Mouse (Mus musculus) thymus, postnatal 25 days (tissue): ENCODE measurements at regions not wholly inside any gene's neighbourhood (a gene's known extent, or its start where the extent isn't known, plus 50 kb on each side); places are given as distances from the start of the nearest gene placed in this dataset.

Source experiments
- DNase-seq: peaks from one replicate; pipeline ENCODE4 v3.0.0; 2022

DNA sequence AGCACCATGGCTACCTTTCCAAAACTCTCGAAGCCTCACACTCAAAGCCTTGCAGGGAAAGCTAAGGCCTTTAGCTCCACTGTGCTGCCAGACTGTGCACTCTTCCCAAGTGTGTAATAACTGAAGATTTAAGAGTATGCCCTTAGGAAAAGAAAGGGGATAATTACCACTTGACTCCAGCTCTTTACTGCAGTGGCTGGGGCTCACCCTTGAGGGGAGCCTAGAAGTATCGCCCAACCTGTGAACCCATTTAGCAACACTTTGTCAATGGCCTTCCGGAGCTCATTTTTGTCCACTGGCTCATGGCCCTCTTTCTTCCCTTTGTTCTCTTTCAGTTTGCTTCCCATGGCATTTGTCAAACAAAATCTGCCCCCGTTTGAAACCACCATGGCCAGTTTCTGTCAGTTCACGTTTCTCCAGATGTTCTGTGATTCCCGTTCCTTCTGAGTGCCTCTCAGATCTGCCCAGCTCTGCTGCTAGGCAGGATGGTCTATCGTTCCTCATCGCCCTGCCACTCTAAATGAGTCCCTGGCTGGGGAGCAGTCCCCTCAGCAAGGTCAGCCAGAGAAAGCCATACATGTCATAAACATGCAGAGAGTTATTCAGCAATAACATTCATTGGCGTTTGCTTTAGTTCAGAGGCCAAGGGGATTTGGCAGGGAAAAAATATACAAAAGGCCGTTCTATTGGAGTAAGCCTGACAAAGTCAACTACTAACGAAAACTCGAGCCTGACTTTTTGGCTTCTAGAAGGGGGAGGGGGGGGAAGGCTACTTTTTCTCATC, 80.9 kb upstream of the Nckap5 start:
- DNase-seq = no peak

DNA sequence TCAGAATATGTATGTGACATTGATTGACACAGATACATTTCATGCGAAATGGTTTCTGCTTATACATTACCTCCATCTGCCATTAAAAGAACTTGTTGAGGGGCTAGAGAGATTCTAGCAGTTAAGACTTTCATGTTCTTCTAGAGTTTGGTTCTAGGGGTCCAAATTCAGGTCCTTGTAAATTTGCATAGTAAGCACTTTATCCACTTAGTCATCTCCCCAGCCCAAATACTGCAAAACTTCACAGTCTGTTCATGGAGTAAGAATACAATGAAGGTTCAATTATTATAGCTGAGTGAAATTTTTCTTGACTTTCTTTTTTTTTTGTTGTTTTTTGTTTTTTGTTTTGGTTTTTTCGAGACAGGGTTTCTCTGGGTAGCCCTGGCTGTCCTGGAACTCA, 76.8 kb upstream of the Nckap5 start:
- DNase-seq = no peak

DNA sequence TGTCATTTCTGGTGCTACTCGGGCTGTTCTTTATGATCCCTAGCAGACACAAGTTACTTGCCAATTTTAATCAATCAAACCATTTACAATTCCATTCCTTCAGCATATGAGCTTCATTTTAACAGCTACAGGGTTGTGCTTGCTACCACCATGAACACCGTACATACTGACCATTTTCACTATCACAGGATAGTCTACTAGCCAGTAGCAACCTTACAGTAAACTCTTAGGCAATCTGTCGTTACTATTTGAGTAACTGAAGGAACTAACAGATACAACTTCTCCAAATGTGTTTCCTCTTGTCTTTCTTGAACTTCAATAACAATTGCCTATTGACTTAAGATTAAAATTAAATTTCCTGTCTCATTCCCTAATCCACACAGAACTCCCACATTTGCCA, 67.9 kb upstream of the Nckap5 start:
- no peak for DNase-seq

DNA sequence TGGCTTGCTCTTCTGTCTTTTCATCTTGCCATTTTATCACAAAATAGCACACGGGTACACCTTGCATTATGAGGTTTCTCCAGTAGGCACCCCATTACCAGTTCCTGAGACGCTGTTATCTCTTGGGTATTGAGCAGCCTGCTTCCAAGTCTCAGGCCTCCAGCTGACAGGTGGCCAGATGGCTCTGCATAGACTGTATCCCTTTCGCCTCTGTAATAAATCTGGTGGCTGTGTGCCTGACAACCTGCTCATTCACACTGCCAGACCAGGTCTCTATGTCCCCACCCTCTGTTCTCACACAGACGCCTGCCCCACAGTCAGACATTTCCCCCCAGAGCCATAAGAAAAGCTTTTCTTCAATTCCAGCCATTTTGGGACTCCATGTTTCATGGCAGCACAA, 66.3 kb upstream of the Nckap5 start:
- DNase-seq = no peak

DNA sequence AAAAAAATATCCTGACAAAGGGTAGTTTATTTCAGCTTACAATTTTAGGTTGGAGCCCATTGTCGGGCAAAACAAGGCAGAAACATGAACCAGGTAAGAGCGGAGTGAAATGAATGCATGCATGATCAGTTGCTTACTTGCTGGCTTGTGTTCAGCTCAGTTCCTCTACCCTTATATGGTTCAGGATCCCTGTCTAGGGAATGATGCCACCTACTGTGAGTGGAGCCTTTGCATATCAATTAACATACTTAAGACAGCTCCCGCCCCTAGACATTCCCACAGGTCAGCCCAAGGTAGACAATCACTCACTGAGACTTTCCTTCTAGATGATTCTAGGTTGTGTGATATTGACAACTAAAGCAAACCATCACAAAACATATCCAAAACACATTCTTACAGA, 50.2 kb upstream of the Nckap5 start:
- no peak for DNase-seq
